Mouse (Mus musculus): ENCODE data around the gene Knstrn.

Gene Knstrn

DNA sequence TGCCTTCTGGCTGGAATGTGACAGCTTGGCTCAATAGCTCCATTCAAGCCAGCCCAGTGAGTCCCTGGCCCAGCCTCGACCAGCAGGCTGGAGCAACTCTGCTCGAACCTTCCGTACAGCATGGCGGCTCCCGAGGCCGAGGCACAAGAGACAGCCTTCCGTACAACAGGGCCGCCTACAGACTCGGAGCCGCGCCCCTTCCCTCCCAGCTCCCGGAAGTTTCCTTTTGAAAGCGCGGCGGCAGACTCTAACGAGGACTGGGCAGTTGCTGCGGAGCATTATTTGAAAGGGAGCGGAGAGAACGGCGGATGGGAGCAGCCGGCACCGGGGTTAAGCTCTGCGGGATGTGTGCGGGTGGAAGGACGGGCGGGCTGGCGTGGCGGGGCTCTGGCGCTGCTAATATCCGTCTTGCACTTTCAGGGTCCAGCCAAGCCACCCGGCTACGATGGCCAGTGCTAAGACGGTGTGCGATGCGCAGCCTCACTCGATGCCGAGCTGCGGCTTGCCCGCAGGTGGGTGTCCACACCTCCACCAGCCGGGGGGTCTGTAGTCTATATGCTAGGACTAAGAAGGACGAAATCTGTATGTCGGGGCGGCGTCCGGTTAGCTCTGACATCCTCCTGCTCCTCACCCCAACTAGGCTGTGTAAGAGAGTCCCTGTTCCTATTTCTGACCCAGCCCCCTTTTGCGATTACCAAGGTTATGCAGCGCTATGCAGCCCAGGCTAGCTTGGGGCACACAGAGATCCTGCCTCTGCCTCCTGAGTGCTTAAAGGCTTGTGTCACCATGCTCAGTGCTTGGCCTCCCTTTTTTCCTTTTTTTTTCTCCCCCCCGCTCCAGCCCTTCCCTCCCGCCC is at the start of gene Knstrn:
Gene Knstrn, plus strand, starts transcription at position 23 of the 856 bp plus-strand sequence.
- peak; percentile 91 for DNase-seq (ENCODE audit: extremely low spot score)

- DNase-seq (ENCODE audit: extremely low spot score), result peak; percentile 67
Observed at GRCm38 (mm10) chr2:118764094-118764831, 49.5 kb upstream of the Knstrn start.

DNA sequence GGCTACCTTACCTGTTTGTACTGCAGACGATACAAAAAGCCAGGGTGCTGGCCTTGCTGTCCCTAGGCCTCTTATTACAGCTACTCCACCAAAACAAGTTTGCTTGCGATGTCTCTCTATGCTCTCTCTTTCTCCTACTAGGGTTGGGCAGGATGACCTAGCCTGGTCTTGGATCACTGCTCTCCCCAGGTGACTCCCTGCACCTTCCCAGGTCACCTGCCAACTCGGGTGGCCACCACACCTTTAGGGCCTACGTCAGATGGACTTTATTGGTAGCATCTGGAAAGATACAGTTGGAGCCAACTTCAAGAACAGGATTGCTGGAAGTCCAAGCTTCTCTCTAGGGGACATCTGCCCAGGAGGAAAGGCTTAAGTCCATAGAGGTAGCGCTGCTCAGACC is 48.9 kb upstream of the Knstrn start:
- no peak for DNase-seq (ENCODE audit: extremely low spot score)

- no peak for DNase-seq (ENCODE audit: extremely low spot score)
Observed at GRCm38 (mm10) chr2:118766041-118767033, 47.5 kb upstream of the Knstrn start.

- no peak for DNase-seq (ENCODE audit: extremely low spot score)
Observed at GRCm38 (mm10) chr2:118772158-118772874, 41.5 kb upstream of the Knstrn start, which contains the start of gene Phgr1. Phgr1 (plus strand) TSS chr2:118772769.

DNA sequence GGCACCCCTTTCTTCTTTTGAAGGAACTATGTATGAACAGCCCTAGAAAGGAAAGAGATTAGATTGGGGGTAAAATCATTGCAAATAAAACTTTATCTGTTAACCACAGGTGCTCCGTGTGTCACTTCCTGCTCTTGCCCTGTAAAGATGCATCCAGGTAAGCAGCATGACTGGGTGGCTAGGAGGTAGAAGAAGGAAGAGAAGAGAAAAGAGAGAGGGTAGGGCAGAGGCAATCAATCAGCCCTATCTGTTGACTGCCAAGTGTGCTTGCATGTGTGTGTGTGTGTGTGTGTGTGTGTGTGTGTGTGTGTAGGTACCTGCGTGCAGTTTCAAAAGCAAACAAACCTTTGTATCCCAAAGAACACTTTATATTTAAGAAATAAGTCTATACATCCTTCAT is 39.3 kb upstream of the Knstrn start:
- no peak for DNase-seq (ENCODE audit: extremely low spot score)

DNA sequence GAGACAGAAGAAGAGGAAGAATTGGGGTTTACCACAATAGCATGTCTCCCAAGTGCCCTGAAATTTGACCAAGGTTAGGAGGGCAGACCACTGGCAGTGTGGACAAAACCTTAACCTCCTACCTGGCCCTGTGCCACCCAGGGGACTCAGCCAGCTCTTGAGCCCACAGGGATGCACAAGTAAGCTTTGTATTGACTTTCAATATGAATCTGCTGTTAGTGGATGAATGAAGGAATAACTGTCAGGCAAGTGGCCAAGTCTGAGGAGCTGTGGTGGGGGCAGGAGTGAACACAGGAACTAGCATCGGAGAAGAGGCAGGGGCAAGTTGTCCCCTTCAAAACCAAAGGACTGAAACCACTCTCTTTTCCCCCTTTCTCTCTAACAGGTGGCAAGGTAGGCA is 38.4 kb upstream of the Knstrn start:
- no peak for DNase-seq (ENCODE audit: extremely low spot score)

GRCm38 (mm10) chr2:118775846-118776245 is 38.0 kb upstream of the Knstrn start:
- no peak for DNase-seq (ENCODE audit: extremely low spot score)

GRCm38 (mm10) chr2:118776295-118776694 is 37.5 kb upstream of the Knstrn start:
- no peak for DNase-seq (ENCODE audit: extremely low spot score)

GRCm38 (mm10) chr2:118778418-118778817 is 35.4 kb upstream of the Knstrn start:
- DNase-seq (ENCODE audit: extremely low spot score), result no peak

DNA sequence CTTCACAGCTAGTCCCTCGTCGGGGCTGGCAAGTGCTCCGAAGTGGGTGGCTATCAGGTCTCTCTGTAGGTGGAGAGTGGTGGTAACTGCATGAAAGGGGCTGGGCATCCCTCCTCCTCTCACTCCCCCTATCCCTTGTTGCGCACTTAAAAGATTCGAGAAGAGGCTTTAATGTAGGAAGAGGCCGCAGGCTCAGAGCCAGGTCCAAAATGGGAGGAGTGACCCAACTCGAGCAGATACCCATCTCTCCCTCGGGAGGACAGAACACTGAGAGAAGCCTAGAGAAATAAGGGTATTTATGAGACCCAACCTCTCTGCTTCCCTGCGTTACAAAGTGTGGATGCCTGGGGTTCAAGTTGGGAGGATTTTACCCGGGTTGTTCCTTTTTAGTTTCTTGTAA is 34.7 kb upstream of the Knstrn start:
- DNase-seq (ENCODE audit: extremely low spot score), result peak; percentile 19

DNA sequence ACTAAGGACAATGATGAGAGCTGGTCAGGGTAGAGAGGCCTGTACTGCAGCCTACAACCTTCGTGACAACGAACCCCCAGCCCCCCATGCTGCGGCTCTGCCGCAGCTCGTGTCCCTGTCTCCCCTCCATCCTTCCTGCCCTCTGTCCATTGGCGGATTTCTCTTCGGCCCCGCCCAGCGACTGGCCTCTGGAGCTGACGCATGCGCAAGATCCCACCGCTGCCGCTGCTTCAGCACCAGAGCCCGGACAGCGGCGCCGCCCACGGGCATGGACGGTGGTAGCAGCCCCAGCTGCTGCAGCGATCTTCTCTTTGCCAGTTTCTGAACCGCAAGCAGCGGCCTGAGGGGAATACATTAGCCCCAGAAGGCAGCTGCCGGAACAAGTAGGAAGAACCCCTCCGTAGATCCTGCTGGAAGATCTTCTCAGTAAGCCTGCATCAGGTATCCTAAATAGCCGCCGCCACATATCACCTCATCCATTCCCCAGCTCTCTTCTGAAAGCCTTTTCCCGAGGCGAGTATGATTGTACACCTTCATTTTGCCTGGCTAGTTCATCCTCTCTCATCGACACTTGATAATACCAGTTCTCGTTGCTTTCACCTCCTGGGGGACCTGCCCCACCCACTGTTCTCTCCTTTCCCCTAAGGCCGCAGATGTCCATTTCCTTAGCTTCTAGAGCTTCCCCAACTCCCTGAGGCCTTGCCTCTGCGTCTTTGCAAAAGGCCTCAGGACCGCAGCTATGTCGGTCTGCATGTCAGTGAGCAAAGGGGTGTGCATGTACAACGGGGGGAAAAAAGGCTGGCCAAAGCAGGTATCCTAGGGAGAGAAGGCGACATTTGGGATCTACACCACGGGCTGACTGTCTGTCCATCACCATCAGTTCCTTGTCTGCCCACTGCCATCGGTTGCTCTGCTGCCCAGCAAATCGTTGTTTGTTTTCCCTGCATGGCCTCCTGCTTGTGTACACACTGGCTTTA is 34.0 kb upstream of the Knstrn start, which contains the start of gene Disp2:
Gene Disp2, plus strand, starts transcription at position 216 of the 977 bp plus-strand sequence.
- peak; percentile 94 for DNase-seq (ENCODE audit: extremely low spot score)

DNA sequence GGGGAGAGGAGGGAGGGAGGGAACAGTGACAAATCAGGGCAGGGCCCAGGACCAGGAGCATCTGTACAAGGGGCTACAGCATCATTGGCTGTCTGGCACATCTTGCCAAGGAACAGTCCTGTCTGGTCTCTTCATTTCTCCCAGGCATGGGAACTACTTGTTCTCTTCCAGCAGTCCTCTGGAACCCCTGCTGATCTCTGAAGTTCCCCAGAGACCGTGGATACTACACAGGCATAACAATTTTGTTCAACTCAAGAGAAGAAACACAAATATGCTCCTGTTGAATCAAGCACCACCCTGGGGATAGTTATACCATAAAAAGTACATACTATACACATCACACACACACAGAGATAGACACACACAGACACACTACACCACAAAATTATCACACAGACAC is 32.7 kb upstream of the Knstrn start:
- no peak for DNase-seq (ENCODE audit: extremely low spot score)

- DNase-seq (ENCODE audit: extremely low spot score), result no peak
Observed at GRCm38 (mm10) chr2:118782303-118782702, 31.5 kb upstream of the Knstrn start.

GRCm38 (mm10) chr2:118783093-118783492 is 30.7 kb upstream of the Knstrn start:
- DNase-seq (ENCODE audit: extremely low spot score), result no peak

DNA sequence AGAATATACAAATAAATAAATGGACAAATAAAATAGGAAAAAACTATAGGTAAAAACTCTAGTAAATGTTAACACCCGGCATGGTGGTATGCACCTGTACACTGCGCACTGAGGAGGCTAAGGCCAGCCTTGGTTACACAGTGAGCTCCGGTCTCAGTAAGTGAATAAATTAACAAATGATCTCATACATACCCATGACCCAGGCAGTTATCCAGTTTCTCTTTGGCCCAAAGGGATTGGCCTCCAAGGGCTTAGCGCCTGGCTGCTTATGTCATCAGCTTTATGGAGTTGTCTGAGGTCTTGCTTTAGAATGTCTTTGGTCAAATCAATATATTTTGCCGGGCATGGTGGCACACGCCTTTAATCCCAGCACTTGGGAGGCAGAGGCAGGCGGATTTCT is 30.1 kb upstream of the Knstrn start:
- no peak for DNase-seq (ENCODE audit: extremely low spot score)

GRCm38 (mm10) chr2:118786525-118786924 is 27.3 kb upstream of the Knstrn start:
- no peak for DNase-seq (ENCODE audit: extremely low spot score)

GRCm38 (mm10) chr2:118789501-118789900 is 24.3 kb upstream of the Knstrn start:
- no peak for DNase-seq (ENCODE audit: extremely low spot score)

- no peak for DNase-seq (ENCODE audit: extremely low spot score)
Observed at GRCm38 (mm10) chr2:118790221-118790550, 23.6 kb upstream of the Knstrn start.

Data from embryo, embryonic 9.5 days (tissue).